Mouse (Mus musculus) megakaryocyte, adult 5-6 weeks (primary cell): ENCODE results near the gene Mfsd4b3. TPM values are rescaled to one million over a fixed set of nuclear protein-coding genes. Genes with fewer than 3 reads are reported as not detected.
"Not testable (repeated sequence)": the region's sequence is repeated elsewhere in the genome, so short reads cannot be mapped to it uniquely, and the experiment has no call there.

Experiments used
- ATAC-seq: 2 replicates; pipeline ENCODE4 v1.8.0; 2016; ENCODE audit warnings: mild to moderate bottlenecking, inconsistent platforms; ENCODE audit not compliant: poor library complexity, severe bottlenecking
- total RNA-seq, 2 experiments: library from RNA; stranded (forward) in 1 of 2; stranded (reverse) in 1 of 2; fragments of 153-499, 151-499 nt in 1 of 2; fragments of 221-1000, 200-1000 nt in 1 of 2; gene quantifications; 2 replicates each; pipeline versions ENCODE4 v1.2.3 to v1.2.4; 2015 to 2017

Gene Mfsd4b3
- 0.64 and 0.69 TPM in 2 replicates for total RNA-seq (2015)
- 0.94 and 1.1 TPM in 2 replicates for total RNA-seq (2017)

GRCm38 (mm10) chr10:39959761-39960440, at the start of gene Mfsd4b3:
Mfsd4b3 (minus strand) TSS chr10:39960153.
- ATAC-seq, result peak; percentile 95

DNA sequence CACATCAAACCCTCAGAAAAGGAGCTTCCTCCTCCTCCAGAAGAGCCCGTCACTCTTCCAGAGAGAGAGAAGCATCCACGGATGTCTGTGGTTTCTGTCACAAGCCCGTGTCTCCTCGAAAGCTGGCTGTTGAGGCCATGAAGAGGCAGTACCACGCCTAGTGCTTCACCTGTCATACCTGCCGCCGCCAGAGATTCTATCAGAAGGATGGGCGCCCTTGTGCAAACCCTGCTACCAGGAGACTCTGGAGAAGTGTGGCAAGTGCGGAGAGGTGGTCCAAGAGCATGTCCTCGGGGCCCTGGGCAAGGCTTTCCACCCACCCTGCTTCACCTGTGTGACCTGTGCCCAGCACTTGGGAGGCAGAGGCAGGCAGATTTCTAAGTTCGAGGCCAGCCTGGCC, 49.6 kb upstream of the Mfsd4b3 start:
- no peak for ATAC-seq

- not testable (repeated sequence) for ATAC-seq
These were observed 48.9 kb upstream of the Mfsd4b3 start for GRCm38 (mm10) chr10:40008847-40009246.

GRCm38 (mm10) chr10:40007953-40008352, 48.0 kb upstream of the Mfsd4b3 start:
- ATAC-seq, result no peak

DNA sequence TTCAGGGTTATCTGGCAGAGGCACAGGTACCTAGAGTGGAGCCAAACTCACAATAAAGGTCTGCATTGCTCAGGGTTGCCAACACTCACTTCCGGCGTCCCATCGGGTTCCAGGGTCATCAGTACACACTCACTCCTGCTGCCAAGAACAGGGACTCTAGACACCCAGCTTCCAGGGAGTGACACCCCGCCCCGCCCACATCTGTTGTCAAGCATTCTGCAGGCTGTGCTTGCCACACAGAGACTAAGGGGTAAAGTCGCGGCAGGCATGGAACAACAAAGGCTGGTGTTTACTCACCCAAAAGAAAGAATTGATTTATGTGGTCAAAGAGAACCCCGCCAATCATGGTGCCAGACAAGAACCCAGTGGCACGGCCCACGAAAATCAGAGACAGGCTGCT, 47.0 kb upstream of the Mfsd4b3 start:
- no peak for ATAC-seq

GRCm38 (mm10) chr10:40000746-40001145, 40.8 kb upstream of the Mfsd4b3 start:
- no peak for ATAC-seq

DNA sequence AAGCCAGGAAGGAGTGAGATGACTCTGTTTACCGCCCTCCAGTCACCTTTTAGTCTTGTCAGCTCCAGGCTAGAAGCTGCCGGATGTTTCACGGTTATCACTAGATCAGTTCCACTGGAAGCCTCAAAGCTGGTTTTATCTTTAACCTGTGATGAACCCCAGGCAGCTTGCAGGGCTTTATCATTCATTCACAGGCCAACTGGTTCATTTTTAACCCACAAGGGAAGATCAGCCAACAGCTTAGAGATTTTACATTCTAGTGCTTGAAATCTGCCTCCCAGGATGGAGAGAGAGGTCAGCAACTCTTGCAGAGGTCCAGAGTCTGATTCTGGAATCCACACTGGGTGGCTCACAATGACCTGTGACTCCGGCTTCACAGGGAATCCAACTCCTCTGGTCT, 31.2 kb upstream of the Mfsd4b3 start:
- no peak for ATAC-seq

DNA sequence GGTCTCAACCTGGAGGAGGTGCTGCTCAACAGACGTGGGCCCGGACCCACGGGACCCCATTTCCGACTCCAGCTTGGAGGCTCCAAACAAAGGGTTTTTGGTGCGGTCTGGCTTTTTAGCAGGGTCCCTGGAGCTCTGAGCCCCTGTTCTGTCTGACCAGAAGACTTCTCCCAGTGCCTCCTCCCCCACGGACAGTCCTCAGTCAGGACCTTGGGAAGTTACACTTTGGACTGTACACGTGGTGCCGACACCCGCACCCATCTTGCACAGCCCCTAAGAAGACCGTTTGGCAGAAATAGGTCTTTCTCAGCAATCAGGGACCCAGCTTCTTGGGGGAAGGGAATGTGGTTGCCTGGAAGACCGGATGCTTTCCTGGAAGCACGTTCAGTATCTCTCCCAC, 26.5 kb upstream of the Mfsd4b3 start, which contains the start of gene Mfsd4b5:
TSS of gene Mfsd4b5 (minus strand) at position 181 of the 400 bp plus-strand sequence.
- no peak for ATAC-seq

GRCm38 (mm10) chr10:39982604-39983003, 22.7 kb upstream of the Mfsd4b3 start:
- ATAC-seq, result no peak

DNA sequence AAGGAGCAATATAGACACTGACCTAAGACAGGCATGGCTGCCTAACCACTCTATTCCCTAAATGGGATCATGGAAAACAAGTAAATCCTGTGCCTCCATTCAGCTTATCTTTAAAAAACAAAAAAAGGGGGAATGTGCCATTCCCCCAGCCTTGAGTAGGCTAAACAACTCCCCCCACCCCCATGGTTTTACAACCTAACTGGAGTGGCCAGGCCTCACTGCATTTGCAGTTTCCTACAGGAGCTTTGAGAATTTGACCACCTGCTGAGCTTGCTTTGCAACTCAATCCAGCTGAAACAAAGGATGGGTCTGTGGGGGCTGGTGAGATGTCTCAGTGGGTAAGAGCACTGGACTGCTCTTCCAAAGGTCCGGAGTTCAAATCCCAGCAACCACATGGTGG, 18.3 kb upstream of the Mfsd4b3 start:
- no peak for ATAC-seq

- ATAC-seq, result no peak
These were observed 17.4 kb upstream of the Mfsd4b3 start for GRCm38 (mm10) chr10:39977346-39977745.

DNA sequence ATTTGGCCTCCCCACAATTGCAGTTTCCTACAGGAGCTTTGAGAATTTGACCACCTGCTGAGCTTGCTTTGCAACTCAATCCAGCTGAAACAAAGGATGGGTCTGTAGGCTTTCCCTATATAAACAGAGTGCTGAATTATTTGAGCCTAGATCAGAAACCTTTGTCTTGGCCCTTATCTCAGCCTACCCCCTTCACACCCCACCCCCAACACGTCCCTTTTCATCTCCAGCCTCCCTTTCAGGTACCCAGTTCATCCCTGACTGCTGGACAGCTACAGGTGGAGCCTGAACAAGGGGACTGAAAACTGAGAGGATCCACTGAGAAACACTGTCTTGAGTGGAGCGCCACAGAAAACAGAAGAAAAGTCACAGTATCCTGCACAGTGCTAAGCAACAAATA, 15.8 kb upstream of the Mfsd4b3 start:
- no peak for ATAC-seq

DNA sequence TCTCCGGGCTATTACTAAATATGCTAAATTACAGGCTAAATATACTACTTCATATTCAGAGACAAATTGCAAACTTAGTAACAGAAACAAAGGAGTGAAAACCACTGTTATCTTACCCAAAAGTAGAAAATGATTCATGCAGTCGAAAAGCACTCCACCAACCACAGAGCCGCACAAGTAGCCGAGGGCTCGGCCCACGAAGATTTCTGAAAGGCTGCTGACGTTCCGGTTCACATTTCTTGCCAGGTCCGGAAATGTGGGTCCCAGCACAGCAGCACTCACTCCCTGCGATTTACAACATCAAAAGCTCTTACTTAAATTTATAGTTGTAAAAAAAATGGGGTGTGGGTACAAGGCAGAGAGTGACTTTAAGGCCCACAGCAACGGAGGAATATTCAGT, 15.0 kb upstream of the Mfsd4b3 start:
- ATAC-seq, result no peak

DNA sequence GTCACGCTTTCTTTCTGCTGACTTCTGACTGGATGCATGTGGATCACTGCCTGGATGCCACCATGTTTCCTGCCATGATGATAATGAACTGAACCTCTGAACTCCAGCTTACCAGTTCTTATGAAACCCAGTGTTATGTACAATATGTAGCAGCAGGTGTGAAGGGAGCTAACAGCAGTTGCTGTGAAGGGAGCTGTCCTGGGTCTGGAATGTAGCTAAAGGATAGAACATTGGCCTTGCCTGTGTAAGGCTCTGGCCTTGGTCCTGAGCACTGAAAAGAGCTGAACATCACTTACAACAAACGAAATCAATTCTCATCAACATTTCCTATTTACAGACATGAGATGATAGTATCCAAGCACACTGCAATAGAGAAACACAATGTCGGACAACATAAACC, 7.6 kb upstream of the Mfsd4b3 start:
- no peak for ATAC-seq

DNA sequence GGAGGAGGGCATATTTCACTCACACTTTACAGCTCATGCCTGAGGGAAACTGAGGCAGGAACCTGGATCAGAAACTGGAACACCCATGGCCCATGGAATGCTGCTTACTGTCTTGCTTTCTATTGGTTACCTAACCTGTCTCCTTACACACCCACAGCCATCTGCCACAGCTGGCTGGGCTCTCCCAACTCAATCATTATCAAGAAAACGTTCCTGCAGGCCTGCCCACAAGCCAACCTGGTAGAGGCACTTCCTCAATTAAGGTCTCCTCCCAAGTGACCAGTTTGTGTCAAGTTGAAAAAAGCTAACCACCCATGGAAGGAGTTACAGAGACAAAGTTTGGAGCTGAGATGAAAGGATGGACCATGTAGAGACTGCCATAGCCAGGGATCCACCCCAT, 2.0 kb upstream of the Mfsd4b3 start:
- no peak for ATAC-seq

- ATAC-seq, result 0 out of 2 replicates have a peak, but pooled peaks have one; percentile 2
These were observed 479 bp upstream of the Mfsd4b3 start for GRCm38 (mm10) chr10:39960441-39960822.

GRCm38 (mm10) chr10:39958266-39958665, 1.7 kb downstream of the Mfsd4b3 start:
- ATAC-seq, result no peak

- no peak for ATAC-seq
These were observed 3.5 kb downstream of the Mfsd4b3 start for GRCm38 (mm10) chr10:39956340-39956878.

- no peak for ATAC-seq
These were observed 4.8 kb downstream of the Mfsd4b3 start for GRCm38 (mm10) chr10:39955163-39955562.

GRCm38 (mm10) chr10:39949377-39949954, 10.5 kb downstream of the Mfsd4b3 start:
- no peak for ATAC-seq

DNA sequence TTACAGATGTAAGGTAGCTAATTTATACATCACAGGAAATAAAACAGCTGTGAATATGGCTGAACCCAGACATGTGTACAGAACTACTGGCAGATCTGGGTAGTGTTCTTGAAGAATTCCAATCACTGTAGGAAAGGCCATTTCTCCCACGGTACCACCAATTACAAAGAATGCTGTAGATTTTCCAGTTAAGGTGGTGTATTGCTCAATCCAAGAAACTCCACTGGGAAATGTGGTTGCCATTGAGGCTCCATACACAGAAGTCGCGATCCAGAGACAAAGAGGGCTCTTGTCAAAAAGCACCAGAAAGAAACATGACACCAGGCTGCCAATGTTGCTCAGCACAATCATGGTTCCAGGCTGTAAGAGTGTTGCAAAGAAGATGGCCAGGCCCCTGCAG, 12.8 kb downstream of the Mfsd4b3 start:
- ATAC-seq, result not testable (repeated sequence)

DNA sequence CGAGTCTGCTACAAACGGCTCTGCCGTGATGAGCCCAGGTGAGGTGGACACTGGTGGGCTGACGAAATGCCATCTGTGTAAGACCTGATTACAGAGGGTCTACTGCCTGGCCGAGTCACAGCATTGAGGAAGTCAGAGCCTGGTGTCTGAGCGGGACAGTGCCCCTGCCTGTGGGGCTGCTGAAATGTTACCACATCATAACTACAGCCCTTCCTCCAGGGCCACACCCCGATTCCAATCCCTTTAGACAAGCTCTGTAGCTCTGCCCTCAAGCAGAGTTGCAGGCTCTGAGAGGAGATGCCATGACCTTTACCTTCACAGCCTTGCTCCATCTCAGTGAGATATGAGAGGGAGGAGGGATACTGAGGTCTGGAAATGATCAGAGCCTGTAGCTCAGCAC, 23.4 kb downstream of the Mfsd4b3 start:
- ATAC-seq, result peak; percentile 97
